Mouse (Mus musculus): ENCODE measurements around the gene Trim28.
A peak's percentile ranks its signal among the peaks of the same experiment; 100 is the strongest.

The Trim28 gene

GRCm38 (mm10) chr7:12998851-12999250 is at the start of gene Trim28:
Gene Trim28, plus strand, starts transcription at chr7:12999114.
- DNase-seq = no peak

GRCm38 (mm10) chr7:12949872-12950229 is 49.1 kb upstream of the Trim28 start:
- no peak for DNase-seq

- no peak for DNase-seq
Observed at GRCm38 (mm10) chr7:12954896-12955295, 44.0 kb upstream of the Trim28 start.

- no peak for DNase-seq
Observed at GRCm38 (mm10) chr7:12957511-12957910, 41.4 kb upstream of the Trim28 start.

DNA sequence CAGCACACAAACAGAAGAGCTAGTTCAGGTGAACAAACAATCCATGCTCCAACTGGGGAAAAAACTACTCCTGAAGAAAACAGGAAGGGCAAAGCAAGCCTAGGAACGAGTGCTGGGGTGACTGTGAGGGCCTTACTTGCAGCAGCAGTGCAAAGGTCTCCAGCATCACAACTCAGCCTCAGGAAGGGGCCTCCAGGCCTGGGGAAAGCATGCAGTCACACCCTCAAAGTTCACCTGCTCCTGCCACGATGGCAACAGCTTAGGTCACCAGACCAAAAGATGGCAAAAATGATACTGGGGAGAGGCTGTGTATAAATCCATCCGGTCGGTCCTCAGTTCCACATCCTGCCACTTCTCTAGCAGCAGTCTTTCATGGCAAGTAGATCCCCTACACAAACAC is 40.0 kb upstream of the Trim28 start:
- no peak for DNase-seq

GRCm38 (mm10) chr7:12959718-12960117 is 39.2 kb upstream of the Trim28 start:
- no peak for DNase-seq

- no peak for DNase-seq
Observed at GRCm38 (mm10) chr7:12961511-12962141, 37.3 kb upstream of the Trim28 start.

GRCm38 (mm10) chr7:12965678-12966091 is 33.2 kb upstream of the Trim28 start, which contains the start of gene Zfp324:
Gene Zfp324, plus strand, starts transcription at chr7:12965838.
- DNase-seq = peak; percentile 88

DNA sequence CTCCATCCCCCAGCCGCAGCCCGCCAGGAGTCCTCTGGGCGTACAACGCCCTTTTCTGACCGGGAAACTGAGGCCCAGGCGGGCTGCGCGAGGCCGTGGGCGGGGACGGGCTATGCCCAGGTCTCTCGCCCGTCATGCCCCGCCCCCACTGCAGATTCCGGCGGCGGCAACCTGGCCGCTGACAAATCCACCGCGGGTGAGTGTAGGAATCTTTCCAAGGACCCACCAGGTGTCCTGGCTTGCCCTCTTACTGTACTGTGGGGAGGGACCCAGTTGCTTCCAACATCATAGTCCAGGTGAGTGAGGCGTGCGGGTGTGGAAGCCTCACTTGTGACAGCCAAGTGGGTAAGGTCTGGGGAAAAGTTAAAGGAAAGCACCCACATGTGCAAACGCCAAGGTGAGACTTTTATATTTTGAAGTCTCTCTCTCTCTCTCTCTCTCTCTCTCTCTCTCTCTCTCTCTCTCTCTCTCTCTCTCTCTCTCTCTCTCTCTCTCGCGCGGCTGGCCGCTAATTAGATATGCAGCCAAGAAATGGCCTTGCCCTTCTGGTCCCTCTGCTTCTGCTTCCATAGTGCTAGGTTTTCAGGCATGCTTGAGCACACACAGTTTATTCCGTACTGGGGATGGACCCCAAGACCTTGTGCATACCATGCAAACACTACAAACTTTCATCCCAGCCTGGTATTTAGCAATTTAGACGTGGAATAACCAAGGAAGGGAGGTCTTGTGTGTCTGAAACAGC is 32.6 kb upstream of the Trim28 start:
- DNase-seq = peak; percentile 85

- DNase-seq = no peak
Observed at GRCm38 (mm10) chr7:12970906-12971305, 28.0 kb upstream of the Trim28 start.

- peak; percentile 99 for DNase-seq
Observed at GRCm38 (mm10) chr7:12977682-12978389, 21.1 kb upstream of the Trim28 start, which contains the start of gene Zfp446. Gene Zfp446, plus strand, starts transcription at chr7:12977848.

- DNase-seq = peak; percentile 39
Observed at GRCm38 (mm10) chr7:12978931-12979722, 19.8 kb upstream of the Trim28 start.

- DNase-seq = no peak
Observed at GRCm38 (mm10) chr7:12979776-12980175, 19.1 kb upstream of the Trim28 start.

GRCm38 (mm10) chr7:12980291-12980690 is 18.6 kb upstream of the Trim28 start:
- no peak for DNase-seq

DNA sequence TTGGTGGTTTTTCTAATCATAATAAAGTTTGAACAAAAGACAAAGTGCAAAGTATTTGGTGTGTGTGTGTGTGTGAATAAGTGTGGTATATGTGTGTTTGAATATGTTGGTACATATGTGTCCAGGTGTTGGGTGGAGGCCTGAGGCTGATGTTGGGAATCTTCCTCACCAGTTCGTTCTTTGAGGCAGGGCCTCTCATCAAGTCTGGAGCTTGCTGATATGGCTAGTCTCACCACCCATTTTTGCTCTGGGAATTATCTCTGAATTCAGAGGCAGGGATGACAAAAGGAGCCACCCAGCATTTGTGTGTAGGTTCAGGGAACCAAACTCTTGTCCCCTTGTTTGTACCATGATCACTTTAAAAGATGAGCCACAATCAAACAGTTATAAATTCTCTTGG is 13.2 kb upstream of the Trim28 start:
- no peak for DNase-seq

- DNase-seq = no peak
Observed at GRCm38 (mm10) chr7:12986906-12987305, 12.0 kb upstream of the Trim28 start.

GRCm38 (mm10) chr7:12987409-12988189 is 11.3 kb upstream of the Trim28 start:
- DNase-seq = no peak

GRCm38 (mm10) chr7:12992222-12992621 is 6.7 kb upstream of the Trim28 start:
- DNase-seq = no peak

DNA sequence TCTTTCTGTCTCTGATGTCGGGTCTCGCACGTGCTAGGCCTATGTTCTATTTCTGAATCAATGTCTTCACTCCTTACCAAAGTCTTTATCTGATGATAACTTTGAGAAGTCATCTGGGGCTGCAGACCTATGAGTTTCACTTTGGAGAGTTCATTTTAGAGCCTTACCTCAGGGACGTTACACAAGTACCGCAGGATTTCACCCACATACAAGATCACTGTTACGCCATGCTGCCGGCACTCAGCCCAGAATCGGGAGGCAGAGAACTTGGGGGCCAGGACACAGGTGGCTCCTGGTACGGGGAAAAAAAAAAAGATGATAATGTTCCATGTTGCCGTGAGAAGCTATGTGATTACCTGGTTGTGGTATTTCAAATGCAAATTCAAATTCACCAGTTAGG is 5.8 kb upstream of the Trim28 start:
- no peak for DNase-seq

- DNase-seq = no peak
Observed at GRCm38 (mm10) chr7:12995862-12996261, 3.1 kb upstream of the Trim28 start.

DNA sequence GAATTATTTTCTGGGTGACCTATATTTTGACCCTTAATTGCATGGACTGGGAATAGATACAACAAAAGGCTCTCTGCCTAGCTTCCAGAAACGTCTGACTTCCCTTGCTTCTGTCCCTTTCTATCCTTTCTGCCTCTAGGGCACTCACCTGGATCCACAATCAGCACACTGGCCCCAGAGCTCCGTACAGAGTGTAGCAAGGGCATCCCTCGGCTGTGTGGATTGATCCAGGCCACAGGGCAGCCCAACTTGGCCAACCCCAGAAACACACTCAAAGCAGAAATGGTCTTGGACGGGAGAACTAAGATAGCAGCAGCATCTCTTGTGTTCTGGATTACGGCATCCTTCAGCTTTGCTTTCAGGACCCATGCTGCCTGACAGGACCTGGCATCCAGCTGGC is 1.7 kb upstream of the Trim28 start:
- DNase-seq = no peak

DNA sequence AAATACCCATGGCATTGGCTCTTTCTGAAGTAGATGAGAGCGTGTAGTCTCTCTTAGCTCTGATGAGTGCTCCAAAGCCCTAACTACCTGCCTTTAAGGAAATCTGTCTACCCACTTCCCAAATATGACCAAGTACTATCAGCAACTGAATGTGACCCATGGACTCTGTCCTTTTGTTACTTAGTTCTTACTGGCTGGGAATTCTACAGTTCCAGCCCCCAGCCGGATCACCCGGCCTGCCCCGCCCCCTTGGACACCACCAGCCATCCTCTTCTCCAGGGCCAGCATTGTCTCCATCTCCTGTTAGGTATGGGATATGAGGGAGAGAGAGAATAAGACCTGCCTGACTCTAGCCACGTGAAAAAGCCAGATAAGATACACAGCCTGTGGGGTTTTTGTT is 861 bp upstream of the Trim28 start, which contains the start of gene Slc27a5:
TSS of gene Slc27a5 (minus strand) at position 140 of the 400 bp plus-strand sequence.
- no peak for DNase-seq
